In the genomic region with DNA sequence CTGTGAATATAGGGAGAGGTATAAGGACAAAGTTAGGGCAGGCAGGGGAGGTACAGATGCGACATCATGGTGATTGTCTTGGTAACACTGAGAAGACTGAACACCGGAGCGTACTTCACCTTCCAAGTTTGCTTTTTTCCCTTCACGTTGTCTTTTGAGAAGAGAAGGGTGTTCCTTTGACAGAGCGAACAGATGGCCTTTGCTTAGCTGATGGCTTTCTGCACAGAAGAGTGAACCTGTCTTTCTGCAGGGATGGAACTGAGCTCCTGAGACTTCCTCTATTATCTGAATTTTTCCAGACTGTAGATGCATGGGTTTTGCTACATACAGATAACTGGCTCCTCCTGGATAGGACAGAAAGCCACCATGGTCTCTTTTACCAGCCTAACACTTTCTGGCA, we compare ENCODE assay signal across 18 mouse cellular contexts.
"Had no signal": no experiment of that assay in that cellular context is flagged by ENCODE, and none has a peak within 500 bp of the region (broad histone marks: within the 10 kb centered on the region; RNA-seq: fewer than 3 reads in every experiment).

No protein-coding gene starts in this region.

- H3K9me3 ChIP-seq: midbrain, embryonic 10.5 days; midbrain, embryonic 12.5 days; midbrain, embryonic 15.5 days; neural tube, embryonic 13.5 days; neural tube, embryonic 15.5 days had no signal

- H3K27me3 ChIP-seq: midbrain, embryonic 12.5 days; midbrain, embryonic 15.5 days; neural tube, embryonic 13.5 days; neural tube, embryonic 15.5 days had no signal

- H3K4me3 ChIP-seq: midbrain, embryonic 10.5 days; midbrain, embryonic 12.5 days; midbrain, embryonic 15.5 days; myocyte; neural tube, embryonic 13.5 days; neural tube, embryonic 15.5 days had no signal

- ATAC-seq: midbrain, embryonic 15.5 days had no signal

- H3K4me1 ChIP-seq: midbrain, embryonic 12.5 days; midbrain, embryonic 15.5 days; neural tube, embryonic 13.5 days; neural tube, embryonic 15.5 days had no signal

- H3K27ac ChIP-seq: midbrain, embryonic 10.5 days; midbrain, embryonic 12.5 days; midbrain, embryonic 15.5 days; neural tube, embryonic 13.5 days; neural tube, embryonic 15.5 days had no signal

- H3K9ac ChIP-seq: lung, embryonic 14.5 days; midbrain, embryonic 12.5 days; midbrain, embryonic 15.5 days; neural tube, embryonic 13.5 days; neural tube, embryonic 15.5 days had no signal

- H3K4me2 ChIP-seq: lung, embryonic 14.5 days; midbrain, embryonic 12.5 days; midbrain, embryonic 15.5 days; neural tube, embryonic 13.5 days; neural tube, embryonic 15.5 days had no signal

- DNase-seq: lung, adult 18-20 months; lung, embryonic 14.5 days; lung, postnatal 10 days; lung, postnatal 4 days; retina, postnatal 1 day; right cerebral cortex, adult 18-20 months; right cerebral cortex, postnatal 25 days; right cerebral cortex, postnatal 4 days; spleen, adult 18-20 months; thymus, adult 18-20 months; thymus, postnatal 14 days; thymus, postnatal 36 days had no signal

- H3K36me3 ChIP-seq: midbrain, embryonic 10.5 days; midbrain, embryonic 12.5 days; midbrain, embryonic 15.5 days; neural tube, embryonic 13.5 days; neural tube, embryonic 15.5 days had no signal
